Mouse (Mus musculus): ENCODE data around the gene 9530068E07Rik. TPM values are rescaled to one million over a fixed set of nuclear protein-coding genes. Genes with fewer than 3 reads are reported as not detected.
"Not testable (repeated sequence)": the region's sequence is repeated elsewhere in the genome, so short reads cannot be mapped to it uniquely, and the experiment has no call there.

9530068E07Rik gene
- total RNA-seq, 1 experiment: 55.0 TPM

GRCm38 (mm10) chr11:52350924-52351323 is 45.3 kb upstream of the 9530068E07Rik start:
- in situ Hi-C loops (cut with MboI; ENCODE audit: low sequenced_read_pairs in 2 of 2, unreplicated experiment in 2 of 2): no loop called here
- no peak overlapping the region for H3K9ac ChIP-seq (ENCODE audit: insufficient read depth, low read depth, low read length, poor library complexity, severe bottlenecking)
- H3K27ac ChIP-seq (ENCODE audit: insufficient read depth, low read depth, low read length, poor library complexity, severe bottlenecking): no peak overlapping the region
- H3K36me3 ChIP-seq (ENCODE audit: control insufficient read depth, insufficient read depth, low read length, poor library complexity, severe bottlenecking): no peaks in the 10 kb centered on the region; the same call in 1 of the 2 replicates
- H3K4me1 ChIP-seq (ENCODE audit: control insufficient read depth in 2 of 2, insufficient read depth in 2 of 2, low read length in 2 of 2, poor library complexity in 1 of 2): peaks cover 3 to 7% of the 10 kb centered on the region in 2 experiments; a peak in 3 of 4 replicates
- no peaks in the 10 kb centered on the region for H3K9me3 ChIP-seq (ENCODE audit: control insufficient read depth, insufficient read depth, low read depth, low read length)
- DNase-seq (ENCODE audit: low read depth, low spot score): no peak
- TF ChIP-seq CHD2 (IDR thresholded peaks at IDR 0.05; ENCODE audit: low read depth, low read length) (no peak), HCFC1 (IDR thresholded peaks at IDR 0.05; ENCODE audit: borderline replicate concordance, insufficient read depth, low read length) (no peak), MAFK (IDR thresholded peaks at IDR 0.05; ENCODE audit: insufficient read depth, low read depth, low read length) (no peak), ZNF384 (IDR thresholded peaks at IDR 0.05; ENCODE audit: low read depth, low read length) (no peak), ZC3H11A (IDR thresholded peaks at IDR 0.05; ENCODE audit: borderline replicate concordance, low read depth, low read length) (no peak)
- no peak overlapping the region for H3K4me3 ChIP-seq (ENCODE audit: insufficient read depth in 1 of 2, low read depth in 1 of 2, low read length in 2 of 2, poor library complexity in 1 of 2, severe bottlenecking in 1 of 2)

- Histone ChIP-seq H3K9me3 (ENCODE audit: control insufficient read depth, insufficient read depth, low read depth, low read length) (0 out of 2 replicates have a peak, but pooled peaks cover 1% of the 10 kb centered on the region), H3K36me3 (ENCODE audit: control insufficient read depth, insufficient read depth, low read length, poor library complexity, severe bottlenecking) (no peaks in the 10 kb centered on the region; the same call in 1 of the 2 replicates), H3K4me3 (ENCODE audit: insufficient read depth in 1 of 2, low read depth in 1 of 2, low read length in 2 of 2, poor library complexity in 1 of 2, severe bottlenecking in 1 of 2) (no peak overlapping the region), H3K4me1 (ENCODE audit: control insufficient read depth in 2 of 2, insufficient read depth in 2 of 2, low read length in 2 of 2, poor library complexity in 1 of 2) (peaks cover 3 to 5% of the 10 kb centered on the region in 2 experiments; a peak in 3 of 4 replicates), H3K9ac (ENCODE audit: insufficient read depth, low read depth, low read length, poor library complexity, severe bottlenecking) (no peak overlapping the region), H3K27ac (ENCODE audit: insufficient read depth, low read depth, low read length, poor library complexity, severe bottlenecking) (no peak overlapping the region; the same call in 1 of the 2 replicates)
- TF ChIP-seq CHD2 (IDR thresholded peaks at IDR 0.05; ENCODE audit: low read depth, low read length) (no peak), MAFK (IDR thresholded peaks at IDR 0.05; ENCODE audit: insufficient read depth, low read depth, low read length) (no peak), ZC3H11A (IDR thresholded peaks at IDR 0.05; ENCODE audit: borderline replicate concordance, low read depth, low read length) (no peak), HCFC1 (IDR thresholded peaks at IDR 0.05; ENCODE audit: borderline replicate concordance, insufficient read depth, low read length) (no peak), ZNF384 (IDR thresholded peaks at IDR 0.05; ENCODE audit: low read depth, low read length) (no peak)
- in situ Hi-C loops (cut with MboI; ENCODE audit: low sequenced_read_pairs in 2 of 2, unreplicated experiment in 2 of 2): no loop called here
- DNase-seq (ENCODE audit: low read depth, low spot score): no peak
Observed at GRCm38 (mm10) chr11:52352271-52352670, 44.0 kb upstream of the 9530068E07Rik start.

GRCm38 (mm10) chr11:52354644-52355043 is 41.6 kb upstream of the 9530068E07Rik start:
- Histone ChIP-seq H3K36me3 (ENCODE audit: control insufficient read depth, insufficient read depth, low read length, poor library complexity, severe bottlenecking) (no peaks in the 10 kb centered on the region; the same call in 1 of the 2 replicates), H3K4me3 (ENCODE audit: insufficient read depth in 1 of 2, low read depth in 1 of 2, low read length in 2 of 2, poor library complexity in 1 of 2, severe bottlenecking in 1 of 2) (no peak overlapping the region), H3K27ac (ENCODE audit: insufficient read depth, low read depth, low read length, poor library complexity, severe bottlenecking) (no peak overlapping the region), H3K9me3 (ENCODE audit: control insufficient read depth, insufficient read depth, low read depth, low read length) (peaks cover 1% of the 10 kb centered on the region; the same call in 1 of the 2 replicates), H3K9ac (ENCODE audit: insufficient read depth, low read depth, low read length, poor library complexity, severe bottlenecking) (no peak overlapping the region), H3K4me1 (ENCODE audit: control insufficient read depth in 2 of 2, insufficient read depth in 2 of 2, low read length in 2 of 2, poor library complexity in 1 of 2) (peaks cover 4 to 5% of the 10 kb centered on the region in 2 experiments; a peak in 3 of 4 replicates)
- in situ Hi-C loops (cut with MboI; ENCODE audit: low sequenced_read_pairs in 2 of 2, unreplicated experiment in 2 of 2): no loop called here
- DNase-seq (ENCODE audit: low read depth, low spot score): no peak
- TF ChIP-seq ZC3H11A (IDR thresholded peaks at IDR 0.05; ENCODE audit: borderline replicate concordance, low read depth, low read length): no peak
- TF ChIP-seq CHD2 (IDR thresholded peaks at IDR 0.05; ENCODE audit: low read depth, low read length): no peak
- no peak for TF ChIP-seq ZNF384 (IDR thresholded peaks at IDR 0.05; ENCODE audit: low read depth, low read length)
- TF ChIP-seq MAFK (IDR thresholded peaks at IDR 0.05; ENCODE audit: insufficient read depth, low read depth, low read length): no peak
- no peak for TF ChIP-seq HCFC1 (IDR thresholded peaks at IDR 0.05; ENCODE audit: borderline replicate concordance, insufficient read depth, low read length)

- DNase-seq (ENCODE audit: low read depth, low spot score): no peak
- TF ChIP-seq HCFC1 (IDR thresholded peaks at IDR 0.05; ENCODE audit: borderline replicate concordance, insufficient read depth, low read length): no peak
- no peak overlapping the region for H3K4me3 ChIP-seq (ENCODE audit: insufficient read depth in 1 of 2, low read depth in 1 of 2, low read length in 2 of 2, poor library complexity in 1 of 2, severe bottlenecking in 1 of 2)
- peaks cover 4 to 5% of the 10 kb centered on the region in 2 experiments; a peak in 3 of 4 replicates for H3K4me1 ChIP-seq (ENCODE audit: control insufficient read depth in 2 of 2, insufficient read depth in 2 of 2, low read length in 2 of 2, poor library complexity in 1 of 2)
- in situ Hi-C loops (cut with MboI; ENCODE audit: low sequenced_read_pairs in 2 of 2, unreplicated experiment in 2 of 2): no loop called here
- H3K9ac ChIP-seq (ENCODE audit: insufficient read depth, low read depth, low read length, poor library complexity, severe bottlenecking): no peak overlapping the region
- no peak overlapping the region for H3K27ac ChIP-seq (ENCODE audit: insufficient read depth, low read depth, low read length, poor library complexity, severe bottlenecking)
- H3K9me3 ChIP-seq (ENCODE audit: control insufficient read depth, insufficient read depth, low read depth, low read length): peaks cover 1% of the 10 kb centered on the region; the same call in 1 of the 2 replicates
- no peaks in the 10 kb centered on the region; the same call in 1 of the 2 replicates for H3K36me3 ChIP-seq (ENCODE audit: control insufficient read depth, insufficient read depth, low read length, poor library complexity, severe bottlenecking)
Observed at GRCm38 (mm10) chr11:52355601-52356000, 40.6 kb upstream of the 9530068E07Rik start.

- H3K9me3 ChIP-seq (ENCODE audit: control insufficient read depth, insufficient read depth, low read depth, low read length); H3K27ac ChIP-seq (ENCODE audit: insufficient read depth, low read depth, low read length, poor library complexity, severe bottlenecking); H3K4me3 ChIP-seq (ENCODE audit: insufficient read depth in 1 of 2, low read depth in 1 of 2, low read length in 2 of 2, poor library complexity in 1 of 2, severe bottlenecking in 1 of 2); DNase-seq (ENCODE audit: low read depth, low spot score); H3K36me3 ChIP-seq (ENCODE audit: control insufficient read depth, insufficient read depth, low read length, poor library complexity, severe bottlenecking); in situ Hi-C loops (cut with MboI; ENCODE audit: low sequenced_read_pairs in 2 of 2, unreplicated experiment in 2 of 2); H3K4me1 ChIP-seq (ENCODE audit: control insufficient read depth in 2 of 2, insufficient read depth in 2 of 2, low read length in 2 of 2, poor library complexity in 1 of 2); H3K9ac ChIP-seq (ENCODE audit: insufficient read depth, low read depth, low read length, poor library complexity, severe bottlenecking): not testable (repeated sequence)
Observed at GRCm38 (mm10) chr11:52357091-52357490, 39.1 kb upstream of the 9530068E07Rik start.
